Mouse (Mus musculus): ENCODE data around the gene Irgc1.

DNA sequence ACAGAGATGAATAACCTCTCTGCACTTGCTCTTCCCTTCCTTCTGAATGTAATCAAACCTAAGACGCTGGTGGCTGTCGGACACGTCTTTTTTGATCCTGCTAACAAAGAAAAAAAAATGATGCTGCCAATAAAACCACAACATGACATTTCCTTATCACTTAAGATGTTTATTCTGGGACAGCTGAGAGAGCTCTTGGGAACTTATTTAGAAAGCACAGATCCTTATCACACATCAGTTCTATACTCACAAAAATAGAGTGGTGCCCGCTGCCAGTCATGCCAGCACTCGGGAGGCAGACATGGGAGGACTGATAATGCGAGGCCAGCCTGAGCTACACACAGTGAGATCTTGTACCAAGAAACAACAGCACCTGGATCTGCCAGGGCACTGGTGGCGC lies 12.2 kb downstream of the Irgc1 start:
- TF ChIP-seq CTCF (IDR thresholded peaks at IDR 0.05; ENCODE audit: low read depth, low read length) = no peak
- TF ChIP-seq POLR2A (IDR thresholded peaks at IDR 0.05; ENCODE audit: borderline replicate concordance, low read depth, low read length) = no peak

All from bone marrow macrophage, adult 2 months (primary cell).